Mouse (Mus musculus) heart, embryonic 13.5 days (tissue): ENCODE measurements around the gene Hoxd10. TPM values are rescaled to one million over a fixed set of nuclear protein-coding genes. Genes with fewer than 3 reads are reported as not detected.
A peak's percentile ranks its signal among the peaks of the same experiment; 100 is the strongest.

ENCODE experiments used
- ATAC-seq: fragments of 200-750 bp; cut with Nextera tagmentation; 2 replicates; pipeline ENCODE4 v1.8.0; 2017; ENCODE audit warnings: moderate TSS enrichment; ENCODE audit not compliant: insufficient number of reproducible peaks, low FRiP score, low TSS enrichment; ENCODE audit errors: extremely low read depth
- H3K27ac ChIP-seq: fragments of 300-500 bp; sonication (generic); replicated peaks from 2 replicates; pipeline ENCODE4 v1.5.1; 2015; ENCODE audit warnings: moderate library complexity, mild to moderate bottlenecking, inconsistent platforms
- H3K27me3 ChIP-seq: fragments of 300-500 bp; sonication (generic); replicated peaks from 2 replicates; pipeline ENCODE4 v1.6.1; 2015; ENCODE audit warnings: mild to moderate bottlenecking, inconsistent platforms
- H3K36me3 ChIP-seq: fragments of 300-500 bp; sonication (generic); 2 replicates; pipeline ENCODE4 v1.6.1; 2015; ENCODE audit warnings: mild to moderate bottlenecking, inconsistent platforms
- H3K4me1 ChIP-seq: fragments of 300-500 bp; sonication (generic); 2 replicates; pipeline ENCODE4 v1.6.1; 2015; ENCODE audit warnings: inconsistent platforms
- H3K4me2 ChIP-seq: fragments of 300-500 bp; sonication (generic); 2 replicates; pipeline ENCODE4 v1.6.1; 2015; ENCODE audit warnings: inconsistent platforms, mild to moderate bottlenecking, moderate library complexity
- H3K4me3 ChIP-seq: fragments of 300-500 bp; sonication (generic); 2 replicates; pipeline ENCODE4 v1.5.1; 2015; ENCODE audit warnings: moderate library complexity, mild to moderate bottlenecking, inconsistent platforms
- H3K9ac ChIP-seq: fragments of 300-500 bp; sonication (generic); 2 replicates; pipeline ENCODE4 v1.6.1; 2015; ENCODE audit warnings: inconsistent platforms, mild to moderate bottlenecking, moderate library complexity
- H3K9me3 ChIP-seq: fragments of 300-500 bp; sonication (generic); 2 replicates; pipeline ENCODE4 v1.6.1; 2016; ENCODE audit warnings: inconsistent platforms
- WGBS: fragments of 180-500 bp; shearing (Covaris S2); methylation state at CpG from one replicate; pipeline ENCODE4 v1.1.7; 2015; ENCODE audit warnings: mixed read lengths; 5-methylcytosine and 5-hydroxymethylcytosine counted together
- polyA plus RNA-seq: library from polyadenylated mRNA; unstranded; fragments of >200 nt; fragmentation: Nextera tagmentation; extraction: Ambion mirVana; gene quantifications from 2 replicates; pipeline ENCODE4 v1.2.1, GENCODE M21; 2015

The Hoxd10 gene
- polyA plus RNA-seq = 0.08 TPM in 1 of 2 replicates, not detected in the other

GRCm38 (mm10) chr2:74691022-74691951 lies at the start of gene Hoxd10:
Hoxd10 (plus strand) TSS chr2:74691924.
- H3K4me3 ChIP-seq = peak within 1 kb of the TSS; percentile 30
- H3K9me3 ChIP-seq = no peaks in the 10 kb centered on the region
- peaks cover 8% of the 10 kb centered on the region for H3K4me1 ChIP-seq
- no peaks in the 10 kb centered on the region for H3K36me3 ChIP-seq
- H3K9ac ChIP-seq = no peak within 1 kb of the TSS
- ATAC-seq = no peak; the same call in 1 of the 2 replicates
- WGBS = 1% methylated on average over 56 of the region's 56 CpGs
- H3K4me2 ChIP-seq = peak within 1 kb of the TSS; percentile 48
- peaks cover 97% of the 10 kb centered on the region for H3K27me3 ChIP-seq
- H3K27ac ChIP-seq = no peak within 1 kb of the TSS

GRCm38 (mm10) chr2:74642431-74642830 lies 49.3 kb upstream of the Hoxd10 start:
- Histone ChIP-seq H3K9ac (no peak overlapping the region), H3K4me2 (no peak overlapping the region), H3K4me1 (no peaks in the 10 kb centered on the region), H3K27ac (no peak overlapping the region), H3K27me3 (peaks cover 50% of the 10 kb centered on the region), H3K36me3 (no peaks in the 10 kb centered on the region), H3K9me3 (no peaks in the 10 kb centered on the region), H3K4me3 (no peak overlapping the region)
- 68% methylated on average over 5 of the region's 5 CpGs for WGBS
- ATAC-seq = no peak

GRCm38 (mm10) chr2:74645631-74646030 lies 46.1 kb upstream of the Hoxd10 start:
- H3K4me3 ChIP-seq = no peak overlapping the region
- peaks cover 80% of the 10 kb centered on the region for H3K27me3 ChIP-seq
- H3K9ac ChIP-seq = no peak overlapping the region
- no peaks in the 10 kb centered on the region for H3K36me3 ChIP-seq
- no peaks in the 10 kb centered on the region for H3K4me1 ChIP-seq
- WGBS = 62% methylated on average over 3 of the region's 3 CpGs
- H3K9me3 ChIP-seq = no peaks in the 10 kb centered on the region
- ATAC-seq = no peak
- no peak overlapping the region for H3K27ac ChIP-seq
- no peak overlapping the region for H3K4me2 ChIP-seq

DNA sequence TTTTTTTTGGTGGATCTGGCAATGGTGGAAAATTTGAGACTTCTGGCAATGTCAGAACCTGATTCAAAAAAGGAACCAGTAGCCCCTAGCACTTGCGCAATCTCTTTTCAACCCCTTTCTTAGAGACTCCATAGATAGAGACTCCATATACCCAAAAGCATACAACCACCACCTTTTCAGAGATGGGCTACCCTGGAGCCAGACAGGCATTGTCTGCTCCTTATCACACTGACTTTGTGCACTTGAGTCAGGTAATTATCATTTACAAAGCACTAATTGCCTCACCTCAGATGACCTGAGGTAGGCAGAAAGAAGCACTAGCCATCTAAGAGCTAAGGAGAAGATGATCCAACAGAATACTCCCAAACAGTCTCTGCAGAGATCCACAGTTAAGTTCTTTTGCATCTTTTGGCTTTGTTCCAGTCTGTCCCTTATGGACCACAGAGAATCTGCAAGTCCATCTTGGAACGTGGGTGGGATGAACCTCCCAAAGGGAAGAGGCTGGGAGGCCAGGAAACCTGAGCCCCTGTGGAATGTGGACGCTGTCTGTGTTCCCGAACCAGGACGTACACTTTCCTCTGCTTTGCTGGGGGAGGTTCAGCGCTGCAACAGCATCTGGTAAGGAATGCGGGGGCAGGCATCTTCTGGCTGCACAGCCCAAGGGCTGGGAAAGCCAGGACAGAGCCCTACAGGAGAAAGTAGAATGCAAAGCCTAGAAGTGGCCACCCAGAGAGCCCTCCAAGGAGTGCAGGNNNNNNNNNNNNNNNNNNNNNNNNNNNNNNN lies 44.5 kb upstream of the Hoxd10 start:
- H3K9ac ChIP-seq = no peak overlapping the region
- no peaks in the 10 kb centered on the region for H3K4me1 ChIP-seq
- WGBS = 11% methylated on average over 7 of the region's 7 CpGs
- H3K36me3 ChIP-seq = no peaks in the 10 kb centered on the region
- no peak overlapping the region for H3K4me2 ChIP-seq
- H3K4me3 ChIP-seq = no peak overlapping the region
- no peaks in the 10 kb centered on the region for H3K9me3 ChIP-seq
- H3K27me3 ChIP-seq = peaks cover 95% of the 10 kb centered on the region
- H3K27ac ChIP-seq = no peak overlapping the region
- no peak for ATAC-seq

DNA sequence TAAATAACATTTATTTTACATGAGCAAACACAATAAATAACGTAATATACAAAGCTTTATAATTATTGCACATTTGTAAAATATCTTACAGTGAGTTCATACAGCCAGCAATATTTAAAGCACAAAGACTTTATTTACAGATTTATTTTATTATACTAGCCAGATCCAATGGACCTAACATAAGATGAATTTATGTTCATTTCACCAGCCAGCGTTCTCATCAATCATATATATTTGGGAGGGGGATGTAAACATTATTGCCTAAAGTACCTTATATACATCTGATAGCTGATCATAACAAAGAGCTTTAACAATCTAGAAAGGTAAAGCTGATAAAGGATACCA lies 38.8 kb upstream of the Hoxd10 start:
- Histone ChIP-seq H3K9me3 (no peaks in the 10 kb centered on the region), H3K4me3 (no peak overlapping the region), H3K27ac (no peak overlapping the region), H3K36me3 (no peaks in the 10 kb centered on the region), H3K4me1 (peaks cover 14% of the 10 kb centered on the region), H3K9ac (no peak overlapping the region), H3K27me3 (peaks cover 91% of the 10 kb centered on the region), H3K4me2 (no peak overlapping the region)
- ATAC-seq = no peak
- WGBS = 39% methylated on average over 2 of the region's 2 CpGs

GRCm38 (mm10) chr2:74653781-74654535 lies 37.8 kb upstream of the Hoxd10 start:
- H3K9me3 ChIP-seq = no peaks in the 10 kb centered on the region
- H3K36me3 ChIP-seq = no peaks in the 10 kb centered on the region
- H3K27ac ChIP-seq = no peak overlapping the region
- H3K4me1 ChIP-seq = peaks cover 14% of the 10 kb centered on the region
- no peak overlapping the region for H3K4me3 ChIP-seq
- H3K9ac ChIP-seq = no peak overlapping the region
- H3K27me3 ChIP-seq = peaks cover 91% of the 10 kb centered on the region
- ATAC-seq = no peak
- H3K4me2 ChIP-seq = no peak overlapping the region
- 13% methylated on average over 17 of the region's 17 CpGs for WGBS

- Histone ChIP-seq H3K4me2 (0 out of 2 replicates have a peak overlapping the region, but pooled peaks have one; percentile 68), H3K9me3 (no peaks in the 10 kb centered on the region), H3K4me1 (peaks cover 14% of the 10 kb centered on the region), H3K36me3 (no peaks in the 10 kb centered on the region), H3K27ac (no peak overlapping the region), H3K4me3 (peak overlapping the region; percentile 50), H3K27me3 (peaks cover 91% of the 10 kb centered on the region), H3K9ac (no peak overlapping the region)
- ATAC-seq = no peak
- 5% methylated on average over 20 of the region's 20 CpGs for WGBS
Measured at GRCm38 (mm10) chr2:74654743-74655419, 36.8 kb upstream of the Hoxd10 start.

GRCm38 (mm10) chr2:74655420-74655781 lies 36.3 kb upstream of the Hoxd10 start:
- peaks cover 14% of the 10 kb centered on the region for H3K4me1 ChIP-seq
- ATAC-seq = no peak
- peak overlapping the region; percentile 68 for H3K4me2 ChIP-seq
- WGBS = 1% methylated on average over 42 of the region's 47 CpGs
- no peak overlapping the region for H3K27ac ChIP-seq
- H3K36me3 ChIP-seq = no peaks in the 10 kb centered on the region
- peak overlapping the region; percentile 37; the same call in 1 of the 2 replicates for H3K9ac ChIP-seq
- H3K4me3 ChIP-seq = peak overlapping the region; percentile 50
- H3K27me3 ChIP-seq = peaks cover 91% of the 10 kb centered on the region
- no peaks in the 10 kb centered on the region for H3K9me3 ChIP-seq

GRCm38 (mm10) chr2:74655821-74656631 lies 35.7 kb upstream of the Hoxd10 start:
- H3K4me2 ChIP-seq = peak overlapping the region; percentile 68
- H3K9me3 ChIP-seq = no peaks in the 10 kb centered on the region
- H3K4me1 ChIP-seq = peaks cover 14% of the 10 kb centered on the region
- under 1% methylated on average over 56 of the region's 69 CpGs for WGBS
- no peak for ATAC-seq
- H3K27me3 ChIP-seq = peaks cover 91% of the 10 kb centered on the region
- H3K9ac ChIP-seq = peak overlapping the region; percentile 37; the same call in 1 of the 2 replicates
- no peaks in the 10 kb centered on the region for H3K36me3 ChIP-seq
- peak overlapping the region; percentile 50 for H3K4me3 ChIP-seq
- no peak overlapping the region for H3K27ac ChIP-seq

- WGBS = 3% methylated on average over 4 of the region's 4 CpGs
- no peak for ATAC-seq
- no peak overlapping the region for H3K4me2 ChIP-seq
Measured at GRCm38 (mm10) chr2:74656632-74657021, 35.1 kb upstream of the Hoxd10 start.

More at GRCm38 (mm10) chr2:74656632-74657021, 35.1 kb upstream of the Hoxd10 start:
- peaks cover 91% of the 10 kb centered on the region for H3K27me3 ChIP-seq
- peaks cover 16% of the 10 kb centered on the region for H3K4me1 ChIP-seq
- H3K27ac ChIP-seq = no peak overlapping the region
- no peaks in the 10 kb centered on the region for H3K9me3 ChIP-seq
- H3K4me3 ChIP-seq = no peak overlapping the region
- H3K36me3 ChIP-seq = no peaks in the 10 kb centered on the region
- H3K9ac ChIP-seq = no peak overlapping the region
